10 mouse cellular contexts compared by ENCODE assay signal in genomic region chr6:91408616-91409015, GRCm38 (mm10). TPM values are rescaled to one million over a fixed set of nuclear protein-coding genes. Genes with fewer than 3 reads are reported as not detected.
DNase-seq lines count a peak whose midpoint lies in the region; ATAC-seq lines count a peak whose summit lies in the region.
"Had no signal": no experiment of that assay in that cellular context is flagged by ENCODE, and none has a peak within 500 bp of the region (broad histone marks: within the 10 kb centered on the region; RNA-seq: fewer than 3 reads in every experiment).

No protein-coding gene starts in this region.

- H3K4me2 ChIP-seq in limb, embryonic 12.5 days: 0 out of 2 replicates have a peak overlapping the region, but pooled peaks have one; percentile 89
- H3K4me2 ChIP-seq in neural tube, embryonic 14.5 days (ENCODE audit: low read depth, low read length): peak overlapping the region; percentile 98; the same call in 1 of the 2 replicates

- no peak overlapping the region for H3K9ac ChIP-seq in limb, embryonic 12.5 days (replicated peaks)
- no peak overlapping the region for H3K9ac ChIP-seq in neural tube, embryonic 14.5 days (replicated peaks; ENCODE audit: low read depth, low read length)

- no peak for DNase-seq in limb, embryonic 10.5 days (ENCODE audit: low spot score)
- DNase-seq in cerebellum, postnatal 10 days: peak; percentile 76 to 79
- peak; percentile 47 for DNase-seq in gastrocnemius, postnatal 14 days
- DNase-seq in thymus, postnatal 0 days (ENCODE audit: low spot score): no peak
- DNase-seq in natural killer cell, adult 2 months (ENCODE audit: low spot score in 2 of 2): no peak
- DNase-seq: lung, postnatal 10 days; thymus, postnatal 4 days had no signal

- no peak overlapping the region for H3K4me3 ChIP-seq in limb, embryonic 12.5 days (replicated peaks)
- H3K4me3 ChIP-seq in limb, embryonic 10.5 days: no peak overlapping the region
- no peak overlapping the region; the same call in 1 of the 2 replicates for H3K4me3 ChIP-seq in neural tube, embryonic 14.5 days (ENCODE audit: low read depth, low read length)

- intact Hi-C loops in gastrocnemius, postnatal 14 days (cut with DNase I; ENCODE audit: low total_unique reads): loop anchor here (2.0 kb wide), 1 partner anchor 122 kb away; no protein-coding TSS in a partner anchor

- no peaks in the 10 kb centered on the region for H3K36me3 ChIP-seq in limb, embryonic 12.5 days
- H3K36me3 ChIP-seq in limb, embryonic 10.5 days: no peaks in the 10 kb centered on the region
- no peaks in the 10 kb centered on the region for H3K36me3 ChIP-seq in neural tube, embryonic 14.5 days (ENCODE audit: control insufficient read depth, insufficient read depth, low read length)

- H3K27me3 ChIP-seq in limb, embryonic 12.5 days: peaks cover 83% of the 10 kb centered on the region
- H3K27me3 ChIP-seq in limb, embryonic 10.5 days (ENCODE audit: low read depth, poor library complexity, severe bottlenecking): peaks cover 88% of the 10 kb centered on the region
- H3K27me3 ChIP-seq in neural tube, embryonic 14.5 days (ENCODE audit: control insufficient read depth, insufficient read depth, low read length): peaks cover 14% of the 10 kb centered on the region

- WGBS in limb, embryonic 12.5 days: 82% methylated on average over 13 of the region's 13 CpGs
- 85% methylated on average over 13 of the region's 13 CpGs for WGBS in limb, embryonic 10.5 days
- WGBS in neural tube, embryonic 14.5 days: 78% methylated on average over 13 of the region's 13 CpGs

- H3K9me3 ChIP-seq in limb, embryonic 12.5 days: no peaks in the 10 kb centered on the region
- no peaks in the 10 kb centered on the region for H3K9me3 ChIP-seq in limb, embryonic 10.5 days (replicated peaks)
- H3K9me3 ChIP-seq in neural tube, embryonic 14.5 days (ENCODE audit: control insufficient read depth, low read length): no peaks in the 10 kb centered on the region

- no peak overlapping the region for H3K27ac ChIP-seq in limb, embryonic 12.5 days
- H3K27ac ChIP-seq in limb, embryonic 10.5 days: no peak overlapping the region
- no peak overlapping the region for H3K27ac ChIP-seq in neural tube, embryonic 14.5 days (ENCODE audit: low read depth, low read length)

- H3K4me1 ChIP-seq in limb, embryonic 12.5 days (replicated peaks): peaks cover 24% of the 10 kb centered on the region
- H3K4me1 ChIP-seq in limb, embryonic 10.5 days: peaks cover 27% of the 10 kb centered on the region
- peaks cover 17% of the 10 kb centered on the region for H3K4me1 ChIP-seq in neural tube, embryonic 14.5 days (ENCODE audit: control insufficient read depth, insufficient read depth, low read length)

- ATAC-seq in limb, embryonic 12.5 days (ENCODE audit: insufficient number of reproducible peaks, insufficient read depth, low FRiP score, low TSS enrichment, low read depth): no peak
- no peak for ATAC-seq in neural tube, embryonic 14.5 days (ENCODE audit: low read depth)

RNA-seq across cellular contexts. Expression of gene Wnt7a, which starts 2.5 kb away (rescaled TPM):
- polyA plus RNA-seq in limb, embryonic 12.5 days (2016; fragmentation: Nextera tagmentation; extraction: Ambion mirVana): 5.1 and 5.7 TPM in 2 replicates
- polyA plus RNA-seq in limb, embryonic 10.5 days (2016; fragmentation: Nextera tagmentation; extraction: Ambion mirVana): 5.0 and 8.4 TPM in 2 replicates
- not detected for total RNA-seq in gastrocnemius, postnatal 14 days (2021)
- polyA plus RNA-seq in neural tube, embryonic 14.5 days (2014; fragmentation: Nextera tagmentation; extraction: Ambion mirVana): 9.4 and 10.5 TPM in 2 replicates
- 0.14 and 0.22 TPM in 2 replicates for polyA plus RNA-seq in thymus, postnatal 0 days (2015; fragmentation: Nextera tagmentation; extraction: Ambion mirVana)
- polyA plus RNA-seq: gonadal fat pad, adult 2 months had no signal

Comparison
In these comparisons a context has a peak if more than half of its experiments do, and no peak if none do; other contexts are left out.
1. DNase-seq: peak in cerebellum, postnatal 10 days (2 of 2) and gastrocnemius, postnatal 14 days (single experiment); none in limb, embryonic 10.5 days (single experiment), thymus, postnatal 0 days (single experiment) and natural killer cell, adult 2 months (0 of 2).